Mouse (Mus musculus) limb, embryonic 13.5 days (tissue): ENCODE measurements around the gene Fbxo28. TPM values are rescaled to one million over a fixed set of nuclear protein-coding genes. Genes with fewer than 3 reads are reported as not detected.

Experiments used
- ATAC-seq: fragments of 200-750 bp; cut with Nextera tagmentation; 2 replicates; pipeline ENCODE4 v1.8.0; 2017; ENCODE audit warnings: low read depth, moderate number of reproducible peaks, moderate TSS enrichment; ENCODE audit not compliant: low FRiP score
- H3K27ac ChIP-seq: fragments of 300-500 bp; sonication (generic); 2 replicates; pipeline ENCODE4 v1.5.1; 2015; ENCODE audit warnings: inconsistent platforms, mild to moderate bottlenecking, moderate library complexity
- H3K27me3 ChIP-seq: fragments of 300-500 bp; sonication (generic); 2 replicates; pipeline ENCODE4 v1.6.1; 2015; ENCODE audit warnings: mild to moderate bottlenecking, inconsistent platforms
- H3K36me3 ChIP-seq: fragments of 300-500 bp; sonication (generic); 2 replicates; pipeline ENCODE4 v1.6.1; 2015; ENCODE audit warnings: inconsistent platforms, mild to moderate bottlenecking, moderate library complexity
- H3K4me1 ChIP-seq: fragments of 300-500 bp; sonication (generic); 2 replicates; pipeline ENCODE4 v1.6.1; 2015; ENCODE audit warnings: inconsistent platforms
- H3K4me2 ChIP-seq: fragments of 300-500 bp; sonication (generic); replicated peaks from 2 replicates; pipeline ENCODE4 v1.6.1; 2015; ENCODE audit warnings: inconsistent platforms, mild to moderate bottlenecking, moderate library complexity
- H3K4me3 ChIP-seq: fragments of 300-500 bp; sonication (generic); 2 replicates; pipeline ENCODE4 v1.5.1; 2015; ENCODE audit warnings: moderate library complexity, mild to moderate bottlenecking, inconsistent platforms
- H3K9ac ChIP-seq: fragments of 300-500 bp; sonication (generic); 2 replicates; pipeline ENCODE4 v1.6.1; 2015; ENCODE audit warnings: mild to moderate bottlenecking, inconsistent platforms
- H3K9me3 ChIP-seq: fragments of 300-500 bp; sonication (generic); 2 replicates; pipeline ENCODE4 v1.6.1; 2016; ENCODE audit warnings: inconsistent platforms
- WGBS: fragments of 180-500 bp; shearing (Covaris S2); methylation state at CpG from one replicate; pipeline ENCODE4 v1.1.7; 2015; 5-methylcytosine and 5-hydroxymethylcytosine counted together
- polyA plus RNA-seq: library from polyadenylated mRNA; unstranded; fragments of >200 nt; fragmentation: Nextera tagmentation; extraction: Ambion mirVana; gene quantifications from 2 replicates; pipeline ENCODE4 v1.2.1, GENCODE M21; 2015

Gene Fbxo28
- polyA plus RNA-seq, 1 experiment from 2014 or later, result 19.6 TPM

GRCm38 (mm10) chr1:182369435-182369834 lies 28.0 kb upstream of the Fbxo28 start:
- no peak overlapping the region for H3K27ac ChIP-seq
- no peak for ATAC-seq

GRCm38 (mm10) chr1:182368782-182369181 lies 27.4 kb upstream of the Fbxo28 start:
- no peak overlapping the region for H3K9ac ChIP-seq
- H3K27ac ChIP-seq, result 0 out of 2 replicates have a peak overlapping the region, but pooled peaks have one; percentile 33
- no peak for ATAC-seq
- peaks cover 9% of the 10 kb centered on the region for H3K4me1 ChIP-seq
- peak overlapping the region; percentile 21; the same call in 1 of the 2 replicates for H3K4me2 ChIP-seq
- no peaks in the 10 kb centered on the region for H3K36me3 ChIP-seq
- no peak overlapping the region for H3K4me3 ChIP-seq
- H3K27me3 ChIP-seq, result peaks cover 1% of the 10 kb centered on the region; the same call in 1 of the 2 replicates
- no peaks in the 10 kb centered on the region for H3K9me3 ChIP-seq
- 42% methylated on average over 8 of the region's 8 CpGs for WGBS

More at GRCm38 (mm10) chr1:182369435-182369834, 28.0 kb upstream of the Fbxo28 start:
- Histone ChIP-seq H3K4me3 (no peak overlapping the region), H3K9ac (no peak overlapping the region), H3K27me3 (peaks cover 4% of the 10 kb centered on the region; the same call in 1 of the 2 replicates), H3K9me3 (no peaks in the 10 kb centered on the region), H3K4me2 (no peak overlapping the region), H3K4me1 (peaks cover 9% of the 10 kb centered on the region), H3K36me3 (no peaks in the 10 kb centered on the region)
- 70% methylated on average over 4 of the region's 4 CpGs for WGBS

GRCm38 (mm10) chr1:182368309-182368708 lies 26.9 kb upstream of the Fbxo28 start:
- Histone ChIP-seq H3K27ac (peak overlapping the region; percentile 33; the same call in 1 of the 2 replicates), H3K4me3 (no peak overlapping the region), H3K36me3 (no peaks in the 10 kb centered on the region), H3K9me3 (no peaks in the 10 kb centered on the region), H3K4me1 (peaks cover 9% of the 10 kb centered on the region), H3K9ac (no peak overlapping the region), H3K27me3 (no peaks in the 10 kb centered on the region), H3K4me2 (peak overlapping the region; percentile 21; the same call in 1 of the 2 replicates)
- no peak for ATAC-seq
- 50% methylated on average over 7 of the region's 7 CpGs for WGBS

GRCm38 (mm10) chr1:182363683-182364404 lies 22.4 kb upstream of the Fbxo28 start:
- no peaks in the 10 kb centered on the region for H3K27me3 ChIP-seq

GRCm38 (mm10) chr1:182362703-182363102 lies 21.3 kb upstream of the Fbxo28 start:
- Histone ChIP-seq H3K4me2 (no peak overlapping the region), H3K36me3 (no peaks in the 10 kb centered on the region), H3K27me3 (no peaks in the 10 kb centered on the region), H3K27ac (no peak overlapping the region), H3K9me3 (no peaks in the 10 kb centered on the region), H3K4me1 (no peaks in the 10 kb centered on the region), H3K9ac (no peak overlapping the region), H3K4me3 (no peak overlapping the region)
- WGBS, result 87% methylated on average over 5 of the region's 5 CpGs
- ATAC-seq, result no peak

More at GRCm38 (mm10) chr1:182363683-182364404, 22.4 kb upstream of the Fbxo28 start:
- ATAC-seq, result no peak
- Histone ChIP-seq H3K9me3 (no peaks in the 10 kb centered on the region), H3K36me3 (no peaks in the 10 kb centered on the region), H3K4me1 (peaks cover 8% of the 10 kb centered on the region), H3K4me2 (no peak overlapping the region), H3K4me3 (no peak overlapping the region), H3K27ac (no peak overlapping the region), H3K9ac (no peak overlapping the region)
- WGBS, result 63% methylated on average over 12 of the region's 12 CpGs

- WGBS, result 76% methylated on average over 1 of the region's 1 CpGs
- H3K27ac ChIP-seq, result no peak overlapping the region
- H3K9ac ChIP-seq, result no peak overlapping the region
- H3K27me3 ChIP-seq, result no peaks in the 10 kb centered on the region
- no peak overlapping the region for H3K4me2 ChIP-seq
- no peaks in the 10 kb centered on the region for H3K4me1 ChIP-seq
- no peak for ATAC-seq
- H3K9me3 ChIP-seq, result no peaks in the 10 kb centered on the region
- H3K4me3 ChIP-seq, result no peak overlapping the region
- no peaks in the 10 kb centered on the region for H3K36me3 ChIP-seq
Observed at GRCm38 (mm10) chr1:182358133-182358532, 16.7 kb upstream of the Fbxo28 start.

- Histone ChIP-seq H3K4me2 (no peak overlapping the region), H3K9me3 (peaks cover under 1% of the 10 kb centered on the region), H3K27ac (no peak overlapping the region), H3K4me3 (no peak overlapping the region), H3K9ac (no peak overlapping the region), H3K4me1 (no peaks in the 10 kb centered on the region), H3K36me3 (no peaks in the 10 kb centered on the region), H3K27me3 (no peaks in the 10 kb centered on the region)
- no peak for ATAC-seq
- WGBS, result 80% methylated on average over 11 of the region's 11 CpGs
Observed at GRCm38 (mm10) chr1:182354504-182355147, 13.2 kb upstream of the Fbxo28 start.

GRCm38 (mm10) chr1:182349557-182349956 lies 8.1 kb upstream of the Fbxo28 start:
- peaks cover 11% of the 10 kb centered on the region for H3K9me3 ChIP-seq
- no peak overlapping the region for H3K4me2 ChIP-seq
- no peaks in the 10 kb centered on the region for H3K36me3 ChIP-seq
- 76% methylated on average over 6 of the region's 6 CpGs for WGBS
- no peak overlapping the region for H3K9ac ChIP-seq
- H3K27ac ChIP-seq, result no peak overlapping the region
- H3K4me3 ChIP-seq, result no peak overlapping the region
- no peaks in the 10 kb centered on the region for H3K4me1 ChIP-seq
- no peaks in the 10 kb centered on the region for H3K27me3 ChIP-seq
- no peak for ATAC-seq

GRCm38 (mm10) chr1:182346491-182346890 lies 5.1 kb upstream of the Fbxo28 start:
- Histone ChIP-seq H3K4me1 (0 out of 2 replicates have a peak, but pooled peaks cover 4% of the 10 kb centered on the region), H3K9ac (no peak overlapping the region), H3K27ac (no peak overlapping the region), H3K27me3 (no peaks in the 10 kb centered on the region), H3K4me2 (no peak overlapping the region), H3K36me3 (no peaks in the 10 kb centered on the region), H3K4me3 (no peak overlapping the region), H3K9me3 (peaks cover 11% of the 10 kb centered on the region)
- no peak for ATAC-seq
- 53% methylated on average over 5 of the region's 5 CpGs for WGBS

- Histone ChIP-seq H3K9me3 (peaks cover 11% of the 10 kb centered on the region), H3K27me3 (no peaks in the 10 kb centered on the region), H3K4me1 (0 out of 2 replicates have a peak, but pooled peaks cover 4% of the 10 kb centered on the region), H3K36me3 (no peaks in the 10 kb centered on the region), H3K4me3 (no peak overlapping the region), H3K4me2 (no peak overlapping the region), H3K9ac (no peak overlapping the region), H3K27ac (no peak overlapping the region)
- no peak for ATAC-seq
- WGBS, result 63% methylated on average over 2 of the region's 2 CpGs
Observed at GRCm38 (mm10) chr1:182345857-182346256, 4.4 kb upstream of the Fbxo28 start.

- Histone ChIP-seq H3K4me1 (peaks cover 22% of the 10 kb centered on the region), H3K27ac (no peak overlapping the region), H3K9me3 (no peaks in the 10 kb centered on the region), H3K27me3 (no peaks in the 10 kb centered on the region), H3K9ac (peak overlapping the region; percentile 98; the same call in 1 of the 2 replicates), H3K4me3 (peak overlapping the region; percentile 99), H3K36me3 (peaks cover 7% of the 10 kb centered on the region), H3K4me2 (peak overlapping the region; percentile 84)
- no peak for ATAC-seq
- 30% methylated on average over 6 of the region's 6 CpGs for WGBS
Observed at GRCm38 (mm10) chr1:182341993-182342392, 564 bp upstream of the Fbxo28 start.

- Histone ChIP-seq H3K27me3 (no peaks in the 10 kb centered on the region), H3K27ac (no peak overlapping the region), H3K4me1 (peaks cover 22% of the 10 kb centered on the region), H3K36me3 (peaks cover 7% of the 10 kb centered on the region), H3K9ac (peak overlapping the region; percentile 98), H3K4me3 (peak overlapping the region; percentile 99), H3K4me2 (peak overlapping the region; percentile 84), H3K9me3 (no peaks in the 10 kb centered on the region)
- no peak for ATAC-seq
- WGBS, result 44% methylated on average over 7 of the region's 7 CpGs
Observed at GRCm38 (mm10) chr1:182340281-182340680, 1.1 kb downstream of the Fbxo28 start.
